Mouse (Mus musculus) liver, embryonic 13.5 days (tissue): Measurements from ENCODE around the gene Bbs1. TPM values are rescaled to one million over a fixed set of nuclear protein-coding genes. Genes with fewer than 3 reads are reported as not detected.
A peak's percentile ranks its signal among the peaks of the same experiment; 100 is the strongest.
"Not testable (repeated sequence)": the region's sequence is repeated elsewhere in the genome, so short reads cannot be mapped to it uniquely, and the experiment has no call there.

ENCODE experiments used
- ATAC-seq: fragments of 200-750 bp; cut with Nextera tagmentation; 2 replicates; pipeline ENCODE4 v1.8.0; 2017; ENCODE audit warnings: low read depth, mild to moderate bottlenecking, moderate number of reproducible peaks, moderate library complexity
- DNase-seq: peaks from one replicate; pipeline ENCODE4 v3.0.0; 2022
- H3K27ac ChIP-seq: fragments of 300-500 bp; sonication (generic); 2 replicates; pipeline ENCODE4 v1.5.1; 2015; ENCODE audit warnings: moderate library complexity, mild to moderate bottlenecking, inconsistent platforms
- H3K27me3 ChIP-seq: fragments of 300-500 bp; sonication (generic); 2 replicates; pipeline ENCODE4 v1.6.1; 2015; ENCODE audit warnings: mild to moderate bottlenecking, inconsistent platforms
- H3K36me3 ChIP-seq: fragments of 300-500 bp; sonication (generic); 2 replicates; pipeline ENCODE4 v1.6.1; 2015; ENCODE audit warnings: mild to moderate bottlenecking, inconsistent platforms
- H3K4me1 ChIP-seq: fragments of 300-500 bp; sonication (generic); replicated peaks from 2 replicates; pipeline ENCODE4 v1.6.1; 2015; ENCODE audit warnings: inconsistent platforms
- H3K4me2 ChIP-seq: fragments of 300-500 bp; sonication (generic); 2 replicates; pipeline ENCODE4 v1.6.1; 2015; ENCODE audit warnings: inconsistent platforms, mild to moderate bottlenecking, moderate library complexity
- H3K4me3 ChIP-seq: fragments of 300-500 bp; sonication (generic); replicated peaks from 2 replicates; pipeline ENCODE4 v1.5.1; 2015; ENCODE audit warnings: mild to moderate bottlenecking, inconsistent platforms
- H3K9ac ChIP-seq: fragments of 300-500 bp; sonication (generic); 2 replicates; pipeline ENCODE4 v1.6.1; 2015; ENCODE audit warnings: mild to moderate bottlenecking, inconsistent platforms
- H3K9me3 ChIP-seq: fragments of 300-500 bp; sonication (generic); replicated peaks from 2 replicates; pipeline ENCODE4 v1.6.1; 2016; ENCODE audit warnings: inconsistent platforms
- WGBS: fragments of 180-500 bp; shearing (Covaris S2); methylation state at CpG from one replicate; pipeline ENCODE4 v1.1.7; 2015; ENCODE audit not compliant: insufficient replicate concordance; 5-methylcytosine and 5-hydroxymethylcytosine counted together
- polyA plus RNA-seq: library from polyadenylated mRNA; unstranded; fragments of >200 nt; fragmentation: Nextera tagmentation; extraction: Ambion mirVana; gene quantifications from 2 replicates; pipeline ENCODE4 v1.2.1, GENCODE M21; 2015

The Bbs1 gene
- polyA plus RNA-seq: 0.80 and 1.1 TPM in 2 replicates

DNA sequence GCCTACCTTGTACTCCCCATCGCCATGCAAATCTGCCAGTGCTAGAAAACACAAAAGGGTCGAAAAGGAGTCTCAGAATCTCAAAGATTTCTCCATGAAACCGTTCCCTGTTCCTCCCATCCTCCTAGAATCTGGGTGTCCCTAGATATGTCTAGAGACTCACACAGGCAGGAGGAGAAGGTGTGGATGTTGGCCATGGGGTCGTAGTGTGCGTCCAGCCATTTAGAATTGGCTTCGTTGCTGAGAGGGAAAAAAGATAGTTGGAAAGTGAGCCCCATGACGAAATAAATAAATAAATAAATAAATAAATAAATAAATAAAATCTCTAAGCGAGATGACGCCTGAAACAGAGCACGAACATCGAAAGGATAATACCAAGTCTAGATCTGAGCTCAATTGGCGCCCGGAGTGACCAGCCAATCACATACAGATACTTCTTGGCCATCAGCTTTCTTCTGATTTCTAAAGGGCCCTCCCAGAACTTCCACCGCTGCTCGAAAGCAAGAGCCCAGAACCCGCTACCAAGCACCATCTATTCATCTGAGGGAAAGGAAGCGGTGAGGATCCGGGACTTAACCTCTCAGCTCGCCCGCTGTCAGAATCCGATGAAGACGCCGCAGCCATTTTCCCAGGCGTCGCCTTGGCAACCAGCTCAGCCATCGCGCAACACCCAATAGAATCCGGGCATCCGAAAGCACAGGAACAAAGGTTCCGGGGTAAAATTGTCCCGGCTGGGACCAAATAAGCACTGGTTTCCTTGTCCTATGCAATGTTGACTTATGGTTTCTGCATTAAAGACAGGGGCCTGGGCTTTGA lies at the start of gene Bbs1:
Gene Bbs1 (minus strand): TSS at position 650 of the 816 bp plus-strand sequence.
- WGBS: 9% methylated on average over 31 of the region's 31 CpGs
- no peaks in the 10 kb centered on the region for H3K9me3 ChIP-seq
- peaks cover 34% of the 10 kb centered on the region for H3K36me3 ChIP-seq
- no peak within 1 kb of the TSS for H3K27ac ChIP-seq
- H3K9ac ChIP-seq: peak within 1 kb of the TSS; percentile 50
- H3K27me3 ChIP-seq: no peaks in the 10 kb centered on the region
- H3K4me2 ChIP-seq: peak within 1 kb of the TSS; percentile 64
- ATAC-seq (peak; percentile 65; the same call in 1 of the 2 replicates), DNase-seq (peak; percentile 56)
- peaks cover 6% of the 10 kb centered on the region for H3K4me1 ChIP-seq
- H3K4me3 ChIP-seq: peak within 1 kb of the TSS; percentile 64

DNA sequence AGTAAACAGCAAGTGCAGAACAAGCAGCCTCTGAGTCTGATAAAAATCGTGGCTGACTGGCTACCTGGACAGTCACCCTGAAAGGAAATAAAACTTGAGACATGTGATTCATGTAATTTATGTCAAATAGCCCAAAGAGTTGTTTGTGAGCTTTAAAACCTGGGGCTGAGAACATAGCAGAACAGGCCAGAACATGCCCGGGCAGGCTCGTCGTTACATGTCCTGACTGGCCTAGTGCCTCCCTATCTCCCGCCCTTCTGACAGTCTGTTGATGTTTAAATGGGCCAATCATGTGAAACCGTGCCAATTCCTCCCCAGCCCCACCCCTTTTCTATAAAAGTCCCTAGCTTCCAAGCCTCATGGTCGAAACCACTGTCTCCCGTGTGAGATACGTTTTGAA lies 42.2 kb upstream of the Bbs1 start:
- H3K9ac ChIP-seq, H3K9me3 ChIP-seq, DNase-seq, H3K27ac ChIP-seq, H3K4me3 ChIP-seq, H3K36me3 ChIP-seq, H3K4me2 ChIP-seq, ATAC-seq, H3K4me1 ChIP-seq: not testable (repeated sequence)
- WGBS: 76% methylated on average over 9 of the region's 9 CpGs
- peaks cover 37% of the 10 kb centered on the region for H3K27me3 ChIP-seq

DNA sequence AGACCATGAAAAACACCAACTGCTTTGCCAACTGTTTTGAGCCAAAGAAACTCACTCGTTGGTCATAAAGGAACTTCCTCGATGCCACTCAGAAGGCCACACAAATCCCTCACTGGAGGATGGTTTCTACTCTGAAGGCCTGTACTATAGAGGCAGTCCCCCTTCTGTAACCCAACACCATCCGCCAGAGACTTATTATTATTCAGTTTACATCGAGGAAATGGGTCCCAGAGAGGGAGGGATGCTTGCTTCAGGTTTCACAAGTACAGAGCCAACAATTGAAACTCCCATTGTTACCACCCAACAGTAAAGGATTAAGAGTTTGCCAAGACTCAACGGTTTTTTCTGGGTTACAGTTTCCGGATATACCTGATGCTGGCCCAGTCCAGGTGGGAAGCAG lies 39.1 kb upstream of the Bbs1 start:
- peaks cover 67% of the 10 kb centered on the region for H3K27me3 ChIP-seq
- no peak overlapping the region for H3K4me2 ChIP-seq
- no peaks in the 10 kb centered on the region for H3K36me3 ChIP-seq
- no peak for DNase-seq
- peaks cover 16% of the 10 kb centered on the region for H3K4me1 ChIP-seq
- no peaks in the 10 kb centered on the region for H3K9me3 ChIP-seq
- no peak overlapping the region for H3K4me3 ChIP-seq
- WGBS: 34% methylated on average over 6 of the region's 6 CpGs
- ATAC-seq: no peak
- H3K27ac ChIP-seq: no peak overlapping the region
- H3K9ac ChIP-seq: no peak overlapping the region

DNA sequence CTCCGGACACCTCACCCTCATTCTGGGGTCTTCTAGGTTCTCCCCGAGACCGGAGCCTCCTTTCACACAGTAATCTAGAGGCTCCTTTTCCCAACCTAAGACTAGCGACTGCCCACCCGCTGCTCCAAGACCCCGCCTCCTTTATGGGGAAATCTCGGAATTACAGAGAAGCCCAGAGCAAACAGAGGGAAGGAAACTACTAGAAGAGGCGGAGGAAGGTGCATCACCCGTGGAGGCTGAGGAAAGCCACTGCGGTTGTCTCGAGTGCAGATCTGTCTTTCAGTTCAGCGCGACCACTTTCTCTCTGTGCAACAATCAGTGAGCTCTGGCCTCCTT lies 36.8 kb upstream of the Bbs1 start:
- Histone ChIP-seq H3K9ac (no peak overlapping the region), H3K4me1 (peaks cover 16% of the 10 kb centered on the region), H3K27ac (no peak overlapping the region), H3K9me3 (no peaks in the 10 kb centered on the region), H3K4me3 (peak overlapping the region; percentile 62), H3K36me3 (no peaks in the 10 kb centered on the region), H3K27me3 (peaks cover 73% of the 10 kb centered on the region), H3K4me2 (peak overlapping the region; percentile 87)
- DNase-seq: no peak
- 8% methylated on average over 13 of the region's 13 CpGs for WGBS
- no peak for ATAC-seq

GRCm38 (mm10) chr19:4942551-4943252 lies 36.3 kb upstream of the Bbs1 start, which contains the start of gene Peli3:
Peli3 (minus strand) TSS chr19:4943127.
- WGBS: 1% methylated on average over 55 of the region's 55 CpGs
- Histone ChIP-seq H3K9me3 (no peaks in the 10 kb centered on the region), H3K4me2 (peak within 1 kb of the TSS; percentile 87), H3K9ac (peak within 1 kb of the TSS; percentile 49), H3K4me1 (peaks cover 16% of the 10 kb centered on the region), H3K36me3 (no peaks in the 10 kb centered on the region), H3K4me3 (peak within 1 kb of the TSS; percentile 62), H3K27me3 (peaks cover 71% of the 10 kb centered on the region), H3K27ac (no peak within 1 kb of the TSS)
- peak; percentile 55 for DNase-seq
- ATAC-seq: peak; percentile 91

- Histone ChIP-seq H3K27ac (no peak overlapping the region), H3K4me1 (peaks cover 6% of the 10 kb centered on the region), H3K9ac (no peak overlapping the region), H3K27me3 (peaks cover 39% of the 10 kb centered on the region), H3K4me3 (no peak overlapping the region), H3K4me2 (no peak overlapping the region), H3K36me3 (no peaks in the 10 kb centered on the region), H3K9me3 (no peaks in the 10 kb centered on the region)
- 73% methylated on average over 17 of the region's 17 CpGs for WGBS
- DNase-seq (no peak), ATAC-seq (no peak)
Observed at GRCm38 (mm10) chr19:4937444-4938310, 31.2 kb upstream of the Bbs1 start.

DNA sequence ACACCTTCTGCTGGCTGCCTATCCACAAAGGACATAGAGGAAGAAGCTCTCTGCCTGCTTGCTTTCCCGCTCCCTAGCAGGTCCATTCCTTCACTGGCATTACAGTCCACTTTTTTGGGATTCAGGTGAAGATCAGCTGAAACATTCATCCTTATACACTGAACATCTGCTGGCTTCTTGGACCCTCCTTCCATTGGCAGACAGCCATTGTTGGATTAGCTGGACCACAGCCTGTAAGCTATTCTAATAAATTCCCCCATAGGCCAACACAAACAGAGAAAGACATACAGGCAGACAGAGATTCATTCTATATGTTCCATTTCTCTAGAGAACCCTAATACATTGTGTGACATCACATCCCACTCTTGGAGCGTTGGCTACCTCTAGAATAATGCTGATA lies 30.5 kb upstream of the Bbs1 start:
- no peaks in the 10 kb centered on the region for H3K9me3 ChIP-seq
- DNase-seq: no peak
- H3K4me2 ChIP-seq: no peak overlapping the region
- no peaks in the 10 kb centered on the region for H3K36me3 ChIP-seq
- no peak overlapping the region for H3K27ac ChIP-seq
- WGBS: 71% methylated on average over 2 of the region's 2 CpGs
- no peaks in the 10 kb centered on the region for H3K4me1 ChIP-seq
- peaks cover 36% of the 10 kb centered on the region for H3K27me3 ChIP-seq
- no peak overlapping the region for H3K9ac ChIP-seq
- H3K4me3 ChIP-seq: no peak overlapping the region
- no peak for ATAC-seq

- Histone ChIP-seq H3K27me3 (peaks cover 16% of the 10 kb centered on the region), H3K4me1 (peaks cover 32% of the 10 kb centered on the region), H3K36me3 (peaks cover 21% of the 10 kb centered on the region), H3K4me2 (peak overlapping the region; percentile 77), H3K9ac (peak overlapping the region; percentile 70), H3K4me3 (peak overlapping the region; percentile 73), H3K27ac (peak overlapping the region; percentile 70; the same call in 1 of the 2 replicates), H3K9me3 (no peaks in the 10 kb centered on the region)
- ATAC-seq (no peak), DNase-seq (no peak)
- 65% methylated on average over 5 of the region's 5 CpGs for WGBS
Observed at GRCm38 (mm10) chr19:4928781-4929180, 22.4 kb upstream of the Bbs1 start.

- Histone ChIP-seq H3K27ac (peak within 1 kb of the TSS; percentile 70), H3K9ac (peak within 1 kb of the TSS; percentile 70), H3K27me3 (0 out of 2 replicates have a peak, but pooled peaks cover 11% of the 10 kb centered on the region), H3K4me2 (peak within 1 kb of the TSS; percentile 77), H3K4me1 (peaks cover 32% of the 10 kb centered on the region), H3K36me3 (peaks cover 29% of the 10 kb centered on the region), H3K4me3 (peak within 1 kb of the TSS; percentile 73), H3K9me3 (no peaks in the 10 kb centered on the region)
- under 1% methylated on average over 32 of the region's 32 CpGs for WGBS
- DNase-seq: peak; percentile 99
- peak; percentile 99 for ATAC-seq
Observed at GRCm38 (mm10) chr19:4927904-4928531, 21.6 kb upstream of the Bbs1 start, which contains the start of gene Dpp3. Dpp3 (minus strand) TSS chr19:4928287.

DNA sequence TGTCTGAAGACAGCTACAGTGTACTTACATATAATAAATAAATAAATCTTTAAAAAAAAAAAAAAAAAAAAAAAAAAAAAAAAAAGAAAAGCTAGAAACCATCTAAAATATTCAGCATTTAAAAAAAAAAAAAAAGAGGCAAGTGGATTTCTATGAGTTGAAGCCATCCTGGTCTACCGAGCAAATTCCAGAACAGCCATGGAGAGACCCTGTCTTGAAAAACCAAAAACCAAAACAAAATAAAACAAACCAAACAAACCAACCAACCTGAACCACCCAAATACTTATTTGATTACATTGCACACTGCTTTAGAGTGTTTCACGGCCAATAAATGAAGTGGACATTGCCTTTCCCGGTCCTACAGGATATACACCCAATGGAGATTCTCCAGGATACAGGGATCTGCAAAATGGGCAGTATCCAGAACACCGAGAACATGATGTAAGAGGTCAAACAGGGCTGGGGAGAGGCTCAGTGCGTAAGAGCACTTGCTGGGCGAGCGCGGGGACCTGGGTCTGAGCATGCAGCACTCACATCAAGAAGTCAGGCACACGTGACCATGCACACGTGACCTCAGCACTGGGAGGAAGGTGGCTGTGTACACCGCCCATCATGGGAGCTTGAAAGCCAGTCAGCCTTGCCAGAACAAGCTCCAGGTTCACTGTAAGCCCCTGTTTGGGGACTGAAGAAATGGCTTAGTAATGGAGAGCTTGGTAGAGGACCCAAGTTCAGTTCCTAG lies 18.9 kb upstream of the Bbs1 start:
- Histone ChIP-seq H3K4me3 (no peak overlapping the region), H3K27me3 (no peaks in the 10 kb centered on the region), H3K36me3 (peaks cover 56% of the 10 kb centered on the region), H3K4me2 (no peak overlapping the region), H3K27ac (no peak overlapping the region), H3K4me1 (peaks cover 32% of the 10 kb centered on the region), H3K9ac (no peak overlapping the region), H3K9me3 (no peaks in the 10 kb centered on the region)
- no peak for DNase-seq
- WGBS: 91% methylated on average over 11 of the region's 11 CpGs
- ATAC-seq: no peak
